ENCODE assay signal across 10 mouse cellular contexts in the genomic region with DNA sequence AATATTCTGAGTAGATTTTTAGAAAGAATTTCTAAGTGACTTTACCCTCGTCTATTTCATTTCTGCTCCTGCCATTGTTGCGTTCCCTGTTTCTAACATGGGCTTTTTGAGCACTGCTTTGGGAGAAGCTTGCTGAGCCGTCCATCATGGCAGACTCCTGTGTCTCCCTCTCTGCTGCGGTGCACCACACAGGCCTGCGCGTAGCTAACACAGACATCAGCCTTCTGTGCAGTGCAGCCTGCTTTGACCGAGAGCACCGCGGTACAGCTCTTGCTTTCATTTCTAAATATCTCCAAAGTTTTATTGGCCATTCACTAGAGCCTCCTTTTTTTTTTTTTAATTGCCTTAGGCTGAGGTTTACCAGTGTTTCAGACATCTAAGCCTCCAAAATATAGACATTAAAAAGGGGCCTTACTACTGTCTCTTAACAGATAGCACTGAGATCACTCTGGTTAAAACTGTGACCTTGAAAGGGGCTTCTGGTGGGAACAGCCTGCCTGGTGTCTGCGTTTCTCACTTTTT.
A peak's percentile ranks its signal among the peaks of the same experiment; 100 is the strongest.
DNase-seq lines count a peak whose midpoint lies in the region; ATAC-seq and TF ChIP-seq lines count a peak whose summit lies in the region.
"Had no signal": no experiment of that assay in that cellular context is flagged by ENCODE, and none has a peak within 500 bp of the region (broad histone marks: within the 10 kb centered on the region; RNA-seq: fewer than 3 reads in every experiment).

No protein-coding gene starts in this region.

- TF ChIP-seq CTCF in heart, adult 2 months (IDR thresholded peaks at IDR 0.05) = no peak
- no peak for TF ChIP-seq CTCF in forebrain, postnatal 0 days (IDR thresholded peaks at IDR 0.05; ENCODE audit: low read depth)

- H3K9me3 ChIP-seq in heart, embryonic 10.5 days = no peaks in the 10 kb centered on the region
- H3K9me3 ChIP-seq in lung, embryonic 15.5 days = no peaks in the 10 kb centered on the region
- H3K9me3 ChIP-seq in hindbrain, embryonic 16.5 days (ENCODE audit: control insufficient read depth, low read length) = no peaks in the 10 kb centered on the region
- no peaks in the 10 kb centered on the region for H3K9me3 ChIP-seq in liver, embryonic 16.5 days (replicated peaks; ENCODE audit: control insufficient read depth, low read length)
- H3K9me3 ChIP-seq in forebrain, postnatal 0 days (ENCODE audit: low read length) = no peaks in the 10 kb centered on the region

- no peak for ATAC-seq in lung, embryonic 15.5 days (ENCODE audit: borderline replicate concordance, extremely low read depth, low FRiP score, low TSS enrichment)
- ATAC-seq in hindbrain, embryonic 16.5 days = 0 out of 2 replicates have a peak, but pooled peaks have one; percentile 60
- ATAC-seq in liver, embryonic 16.5 days (ENCODE audit: low read depth) = no peak
- no peak for ATAC-seq in forebrain, postnatal 0 days

- no peak for TF ChIP-seq EP300 in heart, adult 2 months (IDR thresholded peaks at IDR 0.05; ENCODE audit: insufficient read depth, low read depth, low read length)

- no peaks in the 10 kb centered on the region for H3K36me3 ChIP-seq in heart, embryonic 10.5 days
- no peaks in the 10 kb centered on the region for H3K36me3 ChIP-seq in heart, adult 2 months (ENCODE audit: control insufficient read depth, insufficient read depth, low read length)
- H3K36me3 ChIP-seq in lung, embryonic 15.5 days = no peaks in the 10 kb centered on the region
- H3K36me3 ChIP-seq in hindbrain, embryonic 16.5 days (ENCODE audit: control insufficient read depth, insufficient read depth, low read length) = no peaks in the 10 kb centered on the region
- H3K36me3 ChIP-seq in liver, embryonic 16.5 days (ENCODE audit: control insufficient read depth, insufficient read depth) = no peaks in the 10 kb centered on the region
- H3K36me3 ChIP-seq in forebrain, postnatal 0 days (ENCODE audit: insufficient read depth) = no peaks in the 10 kb centered on the region

- no peak overlapping the region; the same call in 1 of the 2 replicates for H3K4me3 ChIP-seq in heart, embryonic 10.5 days
- H3K4me3 ChIP-seq in heart, adult 2 months = no peak overlapping the region
- H3K4me3 ChIP-seq in lung, embryonic 15.5 days = no peak overlapping the region
- H3K4me3 ChIP-seq in hindbrain, embryonic 16.5 days (ENCODE audit: low read length) = no peak overlapping the region
- no peak overlapping the region for H3K4me3 ChIP-seq in liver, embryonic 16.5 days (ENCODE audit: low read depth, low read length)
- H3K4me3 ChIP-seq in forebrain, postnatal 0 days (ENCODE audit: low read depth, low read length) = no peak overlapping the region

- intact Hi-C loops in heart, adult 2 months (cut with DNase I) = loop anchor here (5.0 kb wide), 1 partner anchor 179 kb away; no protein-coding TSS in a partner anchor

- peaks cover 58% of the 10 kb centered on the region for H3K4me1 ChIP-seq in heart, embryonic 10.5 days
- H3K4me1 ChIP-seq in heart, adult 2 months (ENCODE audit: control insufficient read depth, insufficient read depth, low read length) = no peaks in the 10 kb centered on the region
- H3K4me1 ChIP-seq in lung, embryonic 15.5 days = peaks cover 47% of the 10 kb centered on the region
- H3K4me1 ChIP-seq in hindbrain, embryonic 16.5 days (ENCODE audit: control insufficient read depth, insufficient read depth, low read depth, low read length) = peaks cover 9% of the 10 kb centered on the region
- H3K4me1 ChIP-seq in liver, embryonic 16.5 days (ENCODE audit: control insufficient read depth, low read depth, low read length) = peaks cover 20% of the 10 kb centered on the region
- peaks cover 11% of the 10 kb centered on the region for H3K4me1 ChIP-seq in forebrain, postnatal 0 days (ENCODE audit: insufficient read depth)

- peak overlapping the region; percentile 79 for H3K27ac ChIP-seq in heart, embryonic 10.5 days
- no peak overlapping the region for H3K27ac ChIP-seq in heart, adult 2 months
- peak overlapping the region; percentile 68 for H3K27ac ChIP-seq in lung, embryonic 15.5 days
- no peak overlapping the region for H3K27ac ChIP-seq in hindbrain, embryonic 16.5 days (ENCODE audit: low read depth, low read length)
- no peak overlapping the region; the same call in 1 of the 2 replicates for H3K27ac ChIP-seq in liver, embryonic 16.5 days (ENCODE audit: low read length)
- no peak overlapping the region for H3K27ac ChIP-seq in forebrain, postnatal 0 days (ENCODE audit: low read depth, low read length)

- no peaks in the 10 kb centered on the region for H3K27me3 ChIP-seq in heart, embryonic 10.5 days (ENCODE audit: insufficient read depth, poor library complexity, severe bottlenecking)
- no peaks in the 10 kb centered on the region for H3K27me3 ChIP-seq in heart, adult 2 months (ENCODE audit: control insufficient read depth, insufficient read depth, low read length)
- no peaks in the 10 kb centered on the region for H3K27me3 ChIP-seq in lung, embryonic 15.5 days
- no peaks in the 10 kb centered on the region for H3K27me3 ChIP-seq in hindbrain, embryonic 16.5 days (replicated peaks; ENCODE audit: control insufficient read depth, insufficient read depth, low read length)
- H3K27me3 ChIP-seq in liver, embryonic 16.5 days (ENCODE audit: control insufficient read depth, insufficient read depth, low read depth, low read length) = no peaks in the 10 kb centered on the region
- no peaks in the 10 kb centered on the region for H3K27me3 ChIP-seq in forebrain, postnatal 0 days (ENCODE audit: insufficient read depth, low read length)

- no peak for DNase-seq in heart, embryonic 10.5 days (ENCODE audit: low spot score)
- DNase-seq in heart, adult 2 months = no peak
- DNase-seq in lung, postnatal 10 days = no peak
- DNase-seq in forebrain, postnatal 0 days = no peak
- no peak for DNase-seq in layer of hippocampus, postnatal 36 days
- DNase-seq: right cerebral cortex, postnatal 25 days; thymus, postnatal 25 days had no signal

- WGBS in heart, embryonic 10.5 days = 53% methylated on average over 10 of the region's 10 CpGs
- 83% methylated on average over 10 of the region's 10 CpGs for WGBS in heart, adult 2 months
- WGBS in lung, embryonic 15.5 days = 53% methylated on average over 10 of the region's 10 CpGs
- WGBS in hindbrain, embryonic 16.5 days = 47% methylated on average over 10 of the region's 10 CpGs
- WGBS in liver, embryonic 16.5 days (ENCODE audit: insufficient replicate concordance) = 65% methylated on average over 10 of the region's 10 CpGs
- 62% methylated on average over 10 of the region's 10 CpGs for WGBS in forebrain, postnatal 0 days

- peak overlapping the region; percentile 4; the same call in 1 of the 2 replicates for H3K4me2 ChIP-seq in lung, embryonic 15.5 days
- H3K4me2 ChIP-seq in hindbrain, embryonic 16.5 days (ENCODE audit: low read length) = no peak overlapping the region
- peak overlapping the region; percentile 44; the same call in 1 of the 2 replicates for H3K4me2 ChIP-seq in liver, embryonic 16.5 days (ENCODE audit: low read depth, low read length)
- H3K4me2 ChIP-seq in forebrain, postnatal 0 days (ENCODE audit: low read depth) = no peak overlapping the region

- no peak overlapping the region for H3K9ac ChIP-seq in heart, adult 2 months (ENCODE audit: low read depth, low read length)
- H3K9ac ChIP-seq in lung, embryonic 15.5 days = no peak overlapping the region
- no peak overlapping the region for H3K9ac ChIP-seq in hindbrain, embryonic 16.5 days (ENCODE audit: low read depth, low read length)
- no peak overlapping the region for H3K9ac ChIP-seq in liver, embryonic 16.5 days (ENCODE audit: low read depth, low read length)
- no peak overlapping the region for H3K9ac ChIP-seq in forebrain, postnatal 0 days

- no peak for TF ChIP-seq POLR2A in heart, adult 2 months (IDR thresholded peaks at IDR 0.05; ENCODE audit: insufficient read depth, low read depth, low read length)

- H3K79me2 ChIP-seq in heart, adult 2 months (replicated peaks; ENCODE audit: control insufficient read depth, insufficient read depth, low read length) = no peaks in the 10 kb centered on the region

Comparison
In these comparisons a context has a peak if more than half of its experiments do, and no peak if none do; other contexts are left out.
1. H3K27ac ChIP-seq: peak in heart, embryonic 10.5 days (single experiment) and lung, embryonic 15.5 days (single experiment); none in heart, adult 2 months (single experiment), hindbrain, embryonic 16.5 days (single experiment), liver, embryonic 16.5 days (single experiment) and forebrain, postnatal 0 days (single experiment).
2. H3K4me2 ChIP-seq: peak in lung, embryonic 15.5 days (single experiment) and liver, embryonic 16.5 days (single experiment); none in hindbrain, embryonic 16.5 days (single experiment) and forebrain, postnatal 0 days (single experiment).